Mouse (Mus musculus) CH12.LX (cell line): ENCODE measurements around the gene Trim46. TPM values are rescaled to one million over a fixed set of nuclear protein-coding genes. Genes with fewer than 3 reads are reported as not detected.

ENCODE experiments used
- DNase-seq: peaks from one replicate; pipeline ENCODE4 v3.0.0-alpha.2; 2013; ENCODE audit errors: extremely low read depth
- H3K27ac ChIP-seq: 2 replicates; pipeline ENCODE4 v1.5.1; 2012; ENCODE audit warnings: low read depth, mild to moderate bottlenecking, control low read depth, moderate library complexity; ENCODE audit not compliant: insufficient read depth
- H3K27me3 ChIP-seq: replicated peaks from 2 replicates; pipeline ENCODE3; 2012; ENCODE audit warnings: inconsistent platforms
- H3K36me3 ChIP-seq, 2 experiments: replicated peaks in 1 of 2; 2 replicates each; pipeline versions ENCODE3 to v1.6.1; 2012; ENCODE audit warnings: inconsistent platforms in 1 of 2, low read length in 1 of 2, mild to moderate bottlenecking in 1 of 2, mixed read lengths in 1 of 2, moderate library complexity in 1 of 2; ENCODE audit not compliant: control insufficient read depth in 1 of 2, insufficient read depth in 1 of 2
- H3K4me1 ChIP-seq, 2 experiments: 2 replicates each; pipeline ENCODE4 v1.6.1; 2012; ENCODE audit warnings: inconsistent platforms in 1 of 2, moderate library complexity in 1 of 2; ENCODE audit not compliant: insufficient read depth in 2 of 2, control insufficient read depth in 1 of 2
- H3K4me2 ChIP-seq: 2 replicates; pipeline ENCODE4 v1.6.1; 2012; ENCODE audit warnings: low read depth, mild to moderate bottlenecking, control low read depth; ENCODE audit not compliant: poor library complexity, insufficient read depth, severe bottlenecking
- H3K4me3 ChIP-seq, 3 experiments: fragments of 150-350 bp in 1 of 3; sonication (generic) in 1 of 3; replicated peaks in 1 of 3; 2 replicates each; pipeline versions ENCODE3 to v1.5.1; 2011 to 2012; ENCODE audit warnings: low read depth in 2 of 3, low read length in 2 of 3, mild to moderate bottlenecking in 2 of 3, moderate library complexity in 2 of 3, control low read depth in 1 of 3, improper control_type of control experiment in 1 of 3, inconsistent platforms in 1 of 3, mixed read lengths in 1 of 3; ENCODE audit not compliant: poor library complexity in 1 of 3
- H3K79me2 ChIP-seq: replicated peaks from 2 replicates; pipeline ENCODE4 v1.6.1; 2012; ENCODE audit warnings: mild to moderate bottlenecking, moderate library complexity; ENCODE audit not compliant: control insufficient read depth, poor library complexity, insufficient read depth, severe bottlenecking; ENCODE audit errors: extremely low read depth
- H3K9ac ChIP-seq: 2 replicates; pipeline ENCODE4 v1.6.1; 2012; ENCODE audit warnings: low read depth, mild to moderate bottlenecking, control low read depth, moderate library complexity; ENCODE audit not compliant: insufficient read depth
- H3K9me3 ChIP-seq: replicated peaks from 2 replicates; pipeline ENCODE3; 2012; ENCODE audit warnings: low read length, inconsistent platforms, mixed read lengths
- BHLHE40 ChIP-seq: IDR thresholded peaks from 2 replicates; pipeline ENCODE4 v1.6.1; 2011; ENCODE audit warnings: mild to moderate bottlenecking, low read depth, low read length, improper control_type of control experiment
- CHD2 ChIP-seq: IDR thresholded peaks from 2 replicates; pipeline ENCODE4 v1.6.1; 2011; ENCODE audit warnings: low read length, improper control_type of control experiment
- CTCF ChIP-seq, 2 experiments: IDR thresholded peaks in 1 of 2; conservative IDR thresholded peaks in 1 of 2; 2 replicates each; pipeline ENCODE4 v1.5.1; 2011 to 2012; ENCODE audit warnings: low read depth in 2 of 2, low read length in 2 of 2, improper control_type of control experiment in 1 of 2, inconsistent platforms in 1 of 2, mild to moderate bottlenecking in 1 of 2, moderate library complexity in 1 of 2
- E2F4 ChIP-seq: IDR thresholded peaks from 2 replicates; pipeline ENCODE4 v1.6.1; 2011; ENCODE audit warnings: low read depth, low read length, improper control_type of control experiment; ENCODE audit not compliant: insufficient replicate concordance
- ELF1 ChIP-seq: IDR thresholded peaks from 2 replicates; pipeline ENCODE4 v1.6.1; 2014; ENCODE audit warnings: low read depth, mild to moderate bottlenecking, inconsistent platforms, low read length, improper control_type of control experiment
- EP300 ChIP-seq: IDR thresholded peaks from 2 replicates; pipeline ENCODE4 v1.6.1; 2011; ENCODE audit warnings: low read length, improper control_type of control experiment
- ETS1 ChIP-seq: conservative IDR thresholded peaks from 2 replicates; pipeline ENCODE4 v1.6.1; 2012; ENCODE audit warnings: low read depth, mild to moderate bottlenecking, inconsistent platforms, low read length, improper control_type of control experiment, moderate library complexity
- HCFC1 ChIP-seq: IDR thresholded peaks from 2 replicates; pipeline ENCODE4 v1.6.1; 2012; ENCODE audit warnings: low read depth, mild to moderate bottlenecking, inconsistent platforms, low read length, improper control_type of control experiment
- IRF4 ChIP-seq: IDR thresholded peaks from 2 replicates; pipeline ENCODE4 v1.6.1; 2014; ENCODE audit warnings: low read depth, mild to moderate bottlenecking, inconsistent platforms, low read length, improper control_type of control experiment
- KAT2A ChIP-seq: IDR thresholded peaks from 2 replicates; pipeline ENCODE4 v1.6.1; 2012; ENCODE audit warnings: low read length, improper control_type of control experiment, inconsistent platforms; ENCODE audit not compliant: insufficient replicate concordance
- MAFK ChIP-seq: IDR thresholded peaks from 2 replicates; pipeline ENCODE4 v1.6.1; 2011; ENCODE audit warnings: low read length, improper control_type of control experiment; ENCODE audit not compliant: insufficient replicate concordance
- MAX ChIP-seq: IDR thresholded peaks from 2 replicates; pipeline ENCODE4 v1.6.1; 2011; ENCODE audit warnings: low read length, improper control_type of control experiment
- MAZ ChIP-seq: IDR thresholded peaks from 2 replicates; pipeline ENCODE4 v1.6.1; 2012; ENCODE audit warnings: low read depth, mild to moderate bottlenecking, inconsistent platforms, low read length, improper control_type of control experiment, moderate library complexity
- MXI1 ChIP-seq: IDR thresholded peaks from 2 replicates; pipeline ENCODE4 v1.6.1; 2011; ENCODE audit warnings: mild to moderate bottlenecking, low read depth, low read length, improper control_type of control experiment
- MYC ChIP-seq: IDR thresholded peaks from 2 replicates; pipeline ENCODE4 v1.6.1; 2011; ENCODE audit warnings: low read depth, mild to moderate bottlenecking, improper control_type of control experiment, low read length
- NELFE ChIP-seq: IDR thresholded peaks from 2 replicates; pipeline ENCODE4 v1.6.1; 2011; ENCODE audit warnings: low read depth, low read length, improper control_type of control experiment
- NRF1 ChIP-seq: IDR thresholded peaks from 2 replicates; pipeline ENCODE4 v1.6.1; 2014; ENCODE audit warnings: low read depth, mild to moderate bottlenecking, inconsistent platforms, low read length, improper control_type of control experiment, moderate library complexity
- PAX5 ChIP-seq: IDR thresholded peaks from 2 replicates; pipeline ENCODE4 v1.6.1; 2012; ENCODE audit warnings: low read length, inconsistent platforms, mixed read lengths
- POLR2A ChIP-seq: IDR thresholded peaks from 2 replicates; pipeline ENCODE4 v1.6.1; 2011; ENCODE audit warnings: low read depth, mild to moderate bottlenecking, improper control_type of control experiment, low read length
- POLR2AphosphoS2 ChIP-seq: IDR thresholded peaks from 2 replicates; pipeline ENCODE4 v1.6.1; 2011; ENCODE audit warnings: low read depth, low read length, improper control_type of control experiment
- RCOR1 ChIP-seq: conservative IDR thresholded peaks from 2 replicates; pipeline ENCODE4 v1.6.1; 2012; ENCODE audit warnings: low read depth, mild to moderate bottlenecking, inconsistent platforms, low read length, improper control_type of control experiment
- SIN3A ChIP-seq: IDR thresholded peaks from 2 replicates; pipeline ENCODE4 v1.6.1; 2012; ENCODE audit warnings: low read length, improper control_type of control experiment, inconsistent platforms
- SMC3 ChIP-seq: IDR thresholded peaks from 2 replicates; pipeline ENCODE4 v1.6.1; 2011; ENCODE audit warnings: low read depth, low read length, improper control_type of control experiment
- TCF12 ChIP-seq: IDR thresholded peaks from 2 replicates; pipeline ENCODE4 v1.6.1; 2014; ENCODE audit warnings: low read depth, mild to moderate bottlenecking, inconsistent platforms, low read length, improper control_type of control experiment
- UBTF ChIP-seq: IDR thresholded peaks from 2 replicates; pipeline ENCODE4 v1.6.1; 2012; ENCODE audit warnings: low read depth, mild to moderate bottlenecking, inconsistent platforms, low read length, improper control_type of control experiment, moderate library complexity
- ZKSCAN1 ChIP-seq: IDR thresholded peaks from 2 replicates; pipeline ENCODE4 v1.6.1; 2012; ENCODE audit warnings: low read depth, inconsistent platforms, low read length, improper control_type of control experiment, borderline replicate concordance
- dilution Hi-C: fragments of 300-500 bp; cut with MboI; formaldehyde crosslinking; loops from 2 replicates; pipeline ENCODE4 v1.14.3; 2020; ENCODE audit warnings: low sequenced_read_pairs; ENCODE audit not compliant: extremely low pct_unique_long_range_greater_than_20kb, extremely low pct_ligation_motif_present
- in situ Hi-C: fragments of 300-500 bp; cut with MboI; formaldehyde crosslinking; loops from 3 replicates; pipeline ENCODE4 v1.14.3; 2019; ENCODE audit warnings: low sequenced_read_pairs, low pct_ligation_motif_present, low pct_unique_long_range_greater_than_20kb, mixed read lengths
- polyA plus RNA-seq: library from polyadenylated mRNA; unstranded; fragments of >175 nt; gene quantifications from 2 replicates; pipeline ENCODE4 v1.2.1, GENCODE M21; 2012; ENCODE audit warnings: low read depth; ENCODE audit not compliant: insufficient read length
- total RNA-seq, 2 experiments: library from RNA; depleted of rRNA; stranded (reverse); fragments of 300-350 nt in 1 of 2; fragments of >200 nt in 1 of 2; gene quantifications; 2 replicates each; pipeline ENCODE4 v1.2.3; 2012 to 2014

Gene Trim46
- total and polyA plus RNA-seq, 3 experiments: 0.36 to 1.9 (median 1.4) TPM

DNA sequence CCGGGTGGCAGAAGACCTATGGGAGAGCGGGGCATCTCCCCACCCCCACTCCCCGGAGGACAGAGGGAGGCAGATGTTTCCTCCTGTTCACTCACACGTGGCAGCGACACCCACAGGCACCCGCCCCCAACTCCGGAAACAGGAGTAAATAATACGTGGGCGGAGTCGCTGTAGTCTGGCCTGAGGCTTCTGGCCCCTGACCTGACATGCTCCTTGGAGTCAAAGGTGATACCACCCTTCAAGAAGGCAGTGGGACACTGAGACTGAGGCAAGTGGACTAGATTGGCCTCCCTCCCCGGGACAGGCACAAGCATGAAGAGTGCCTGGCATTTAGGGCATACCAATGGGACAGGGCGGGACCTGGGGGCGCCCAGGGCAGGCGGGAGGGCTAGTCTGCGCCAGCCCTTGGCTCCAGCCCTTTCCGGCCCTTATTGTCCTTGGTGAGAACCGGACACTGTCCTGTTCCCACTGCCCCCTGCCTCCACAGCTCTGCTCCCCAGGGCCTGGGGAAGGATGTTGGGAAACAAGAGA is 5.3 kb upstream of the Trim46 start:
- Histone ChIP-seq H3K36me3 (peaks cover 14 to 24% of the 10 kb centered on the region in 2 experiments), H3K79me2 (peaks cover 17% of the 10 kb centered on the region), H3K4me2 (peak overlapping the region; percentile 94), H3K9ac (peak overlapping the region; percentile 52), H3K27me3 (no peaks in the 10 kb centered on the region), H3K27ac (peak overlapping the region; percentile 52; the same call in 1 of the 2 replicates), H3K4me3 (peak overlapping the region; percentile 62 to 66 (median 63)), H3K4me1 (peaks cover 10 to 47% of the 10 kb centered on the region in 2 experiments), H3K9me3 (peaks cover 5% of the 10 kb centered on the region)
- dilution Hi-C loops: no loop called here
- TF ChIP-seq CHD2 (peak; percentile 94), POLR2A (peak; percentile 58; the same call in 1 of the 2 replicates), E2F4 (no peak), KAT2A (no peak), POLR2AphosphoS2 (no peak), ETS1 (peak; percentile 70), NRF1 (peak; percentile 40; the same call in 1 of the 2 replicates), RCOR1 (peak; percentile 54; the same call in 1 of the 2 replicates), MAX (peak; percentile 91), NELFE (0 out of 2 replicates have a peak, but pooled peaks have one; percentile 40), TCF12 (peak; percentile 92), ZKSCAN1 (no peak), PAX5 (no peak), CTCF (conservative IDR thresholded peaks at IDR 0.05 in 1 of 2, IDR thresholded peaks at IDR 0.05 in 1 of 2; ENCODE audit: low read depth in 2 of 2, low read length in 2 of 2) (peak in 1 of 2 experiments; percentile 25; a peak in 2 of 4 replicates), SIN3A (peak; percentile 93), EP300 (peak; percentile 65), MYC (peak; percentile 92), MAZ (0 out of 2 replicates have a peak, but pooled peaks have one; percentile 60), BHLHE40 (peak; percentile 87), MXI1 (peak; percentile 97), HCFC1 (peak; percentile 47), UBTF (0 out of 2 replicates have a peak, but pooled peaks have one; percentile 10), MAFK (no peak), IRF4 (peak; percentile 70), ELF1 (peak; percentile 74), SMC3 (no peak)
- in situ Hi-C loops: no loop called here
- peak; percentile 90 for DNase-seq
